Comparison of ENCODE assay signal across 8 mouse cellular contexts in the genomic region with DNA sequence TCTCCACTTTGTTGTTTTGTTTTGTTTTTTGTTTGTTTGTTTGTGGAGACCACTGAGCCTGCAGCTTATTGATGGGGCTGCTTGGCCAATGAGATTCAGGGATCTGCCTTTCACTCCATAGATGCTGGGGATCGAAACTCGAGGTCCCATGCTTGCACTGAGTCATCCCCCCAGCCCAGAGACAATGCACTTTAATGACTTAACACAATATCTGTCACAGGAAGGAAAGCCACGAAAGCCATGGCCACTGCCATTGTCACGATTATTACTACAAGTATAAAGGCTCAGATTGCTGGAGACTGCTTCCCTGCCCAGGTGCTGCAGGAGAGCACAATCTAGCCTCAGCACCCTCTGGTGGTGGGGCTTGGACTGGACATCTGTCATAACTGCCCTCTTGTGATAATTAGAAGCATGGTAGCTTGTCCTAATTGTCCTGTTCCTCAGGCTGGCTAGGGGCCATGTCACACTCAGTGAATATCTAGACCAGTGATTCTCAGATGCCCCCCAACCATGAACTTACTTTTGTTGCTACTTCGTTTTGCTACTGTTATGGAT. TPM values are rescaled to one million over a fixed set of nuclear protein-coding genes. Genes with fewer than 3 reads are reported as not detected.
A peak's percentile ranks its signal among the peaks of the same experiment; 100 is the strongest.
DNase-seq lines count a peak whose midpoint lies in the region; ATAC-seq and TF ChIP-seq lines count a peak whose summit lies in the region.

No protein-coding gene starts in this region.

- no peak for ATAC-seq in intestine, postnatal 0 days
- no peak for ATAC-seq in intestine, embryonic 15.5 days
- no peak for ATAC-seq in midbrain, embryonic 14.5 days (ENCODE audit: low FRiP score, low TSS enrichment)

- no peak overlapping the region for H3K4me3 ChIP-seq in cerebellum, adult 2 months (replicated peaks; ENCODE audit: insufficient read depth, low read depth, low read length)
- no peak overlapping the region for H3K4me3 ChIP-seq in intestine, postnatal 0 days (ENCODE audit: low read depth, low read length)
- H3K4me3 ChIP-seq in intestine, embryonic 15.5 days (replicated peaks): no peak overlapping the region
- H3K4me3 ChIP-seq in midbrain, embryonic 14.5 days (replicated peaks; ENCODE audit: low read depth, low read length): no peak overlapping the region
- H3K4me3 ChIP-seq in midbrain, embryonic 10.5 days: no peak overlapping the region
- H3K4me3 ChIP-seq in small intestine, adult 2 months (ENCODE audit: low read depth, low read length): no peak overlapping the region

- TF ChIP-seq CTCF in cerebellum, adult 2 months (IDR thresholded peaks at IDR 0.05; ENCODE audit: borderline replicate concordance, insufficient read depth, low read depth, low read length): peak; percentile 44; the same call in 1 of the 2 replicates
- peak; percentile 64 for TF ChIP-seq CTCF in intestine, postnatal 0 days (IDR thresholded peaks at IDR 0.05; ENCODE audit: low read depth)
- TF ChIP-seq CTCF in small intestine, adult 2 months (IDR thresholded peaks at IDR 0.05; ENCODE audit: extremely low read depth, insufficient read length, insufficient replicate concordance, low read depth, low read length): peak; percentile 28; the same call in 1 of the 2 replicates

- no peak overlapping the region for H3K4me2 ChIP-seq in intestine, postnatal 0 days (replicated peaks; ENCODE audit: low read depth)
- H3K4me2 ChIP-seq in intestine, embryonic 15.5 days (replicated peaks): no peak overlapping the region
- no peak overlapping the region for H3K4me2 ChIP-seq in midbrain, embryonic 14.5 days (ENCODE audit: low read length)

- peaks cover 4% of the 10 kb centered on the region for H3K4me1 ChIP-seq in cerebellum, adult 2 months (ENCODE audit: control insufficient read depth, insufficient read depth, low read length)
- H3K4me1 ChIP-seq in intestine, postnatal 0 days (replicated peaks; ENCODE audit: control insufficient read depth, insufficient read depth, low read length): no peaks in the 10 kb centered on the region
- H3K4me1 ChIP-seq in intestine, embryonic 15.5 days (replicated peaks): no peaks in the 10 kb centered on the region
- H3K4me1 ChIP-seq in midbrain, embryonic 14.5 days (ENCODE audit: control insufficient read depth, insufficient read depth, low read length): peaks cover 10% of the 10 kb centered on the region; the same call in 1 of the 2 replicates
- H3K4me1 ChIP-seq in midbrain, embryonic 10.5 days: peaks cover 16% of the 10 kb centered on the region
- no peaks in the 10 kb centered on the region for H3K4me1 ChIP-seq in small intestine, adult 2 months (ENCODE audit: control insufficient read depth, insufficient read depth, insufficient read length, low read length)

- peak in 1 of 2 experiments; percentile 42 for DNase-seq in cerebellum, adult 2 months
- DNase-seq in cerebellum, adult 9-10 months: no peak
- DNase-seq in midbrain, embryonic 14.5 days: no peak
- no peak for DNase-seq in midbrain, embryonic 10.5 days (ENCODE audit: low spot score)
- DNase-seq in left cerebral cortex, adult 9 months (ENCODE audit: low spot score in 2 of 2): no peak

- TF ChIP-seq POLR2A in cerebellum, adult 2 months (IDR thresholded peaks at IDR 0.05; ENCODE audit: borderline replicate concordance, insufficient read depth, low read length): no peak
- no peak for TF ChIP-seq POLR2A in small intestine, adult 2 months (IDR thresholded peaks at IDR 0.05; ENCODE audit: low read depth, low read length)

- H3K36me3 ChIP-seq in intestine, postnatal 0 days (ENCODE audit: control insufficient read depth, insufficient read depth): no peaks in the 10 kb centered on the region
- H3K36me3 ChIP-seq in intestine, embryonic 15.5 days: no peaks in the 10 kb centered on the region
- H3K36me3 ChIP-seq in midbrain, embryonic 14.5 days (ENCODE audit: control insufficient read depth, insufficient read depth, low read length): peaks cover under 1% of the 10 kb centered on the region; the same call in 1 of the 2 replicates
- no peaks in the 10 kb centered on the region for H3K36me3 ChIP-seq in midbrain, embryonic 10.5 days
- H3K36me3 ChIP-seq in small intestine, adult 2 months (ENCODE audit: control insufficient read depth, insufficient read depth, low read length): no peaks in the 10 kb centered on the region

- no peaks in the 10 kb centered on the region for H3K27me3 ChIP-seq in cerebellum, adult 2 months (ENCODE audit: control insufficient read depth, insufficient read depth, low read length)
- no peaks in the 10 kb centered on the region for H3K27me3 ChIP-seq in intestine, postnatal 0 days (replicated peaks; ENCODE audit: control insufficient read depth, insufficient read depth, low read length)
- no peaks in the 10 kb centered on the region for H3K27me3 ChIP-seq in intestine, embryonic 15.5 days (replicated peaks)
- no peaks in the 10 kb centered on the region for H3K27me3 ChIP-seq in midbrain, embryonic 14.5 days (ENCODE audit: control insufficient read depth, insufficient read depth, low read length)
- H3K27me3 ChIP-seq in midbrain, embryonic 10.5 days (ENCODE audit: low read depth, poor library complexity, severe bottlenecking): no peaks in the 10 kb centered on the region
- no peaks in the 10 kb centered on the region for H3K27me3 ChIP-seq in small intestine, adult 2 months (ENCODE audit: control insufficient read depth, insufficient read depth, low read length)

- H3K27ac ChIP-seq in cerebellum, adult 2 months (ENCODE audit: insufficient read depth, low read length): no peak overlapping the region; the same call in 1 of the 2 replicates
- H3K27ac ChIP-seq in intestine, postnatal 0 days (ENCODE audit: low read depth, low read length): no peak overlapping the region
- H3K27ac ChIP-seq in intestine, embryonic 15.5 days: no peak overlapping the region
- H3K27ac ChIP-seq in midbrain, embryonic 14.5 days (replicated peaks; ENCODE audit: low read depth, low read length): 0 out of 2 replicates have a peak overlapping the region, but pooled peaks have one; percentile 26
- H3K27ac ChIP-seq in midbrain, embryonic 10.5 days (replicated peaks): no peak overlapping the region
- H3K27ac ChIP-seq in small intestine, adult 2 months (ENCODE audit: insufficient read depth, low read depth, low read length): no peak overlapping the region

- WGBS in cerebellum, adult 2 months: 73% methylated on average over 5 of the region's 5 CpGs
- 56% methylated on average over 5 of the region's 5 CpGs for WGBS in intestine, postnatal 0 days
- WGBS in intestine, embryonic 15.5 days: 62% methylated on average over 5 of the region's 5 CpGs
- 62% methylated on average over 5 of the region's 5 CpGs for WGBS in midbrain, embryonic 14.5 days
- WGBS in midbrain, embryonic 10.5 days: 70% methylated on average over 5 of the region's 5 CpGs
- WGBS in small intestine, adult 2 months: 41% methylated on average over 5 of the region's 5 CpGs

- no peak overlapping the region for H3K9ac ChIP-seq in intestine, postnatal 0 days (ENCODE audit: low read depth, low read length)
- no peak overlapping the region for H3K9ac ChIP-seq in intestine, embryonic 15.5 days
- no peak overlapping the region for H3K9ac ChIP-seq in midbrain, embryonic 14.5 days (replicated peaks; ENCODE audit: low read length)

- H3K9me3 ChIP-seq in intestine, postnatal 0 days (ENCODE audit: control insufficient read depth): no peaks in the 10 kb centered on the region
- H3K9me3 ChIP-seq in intestine, embryonic 15.5 days: no peaks in the 10 kb centered on the region
- H3K9me3 ChIP-seq in midbrain, embryonic 14.5 days (ENCODE audit: control insufficient read depth, low read length): no peaks in the 10 kb centered on the region
- no peaks in the 10 kb centered on the region for H3K9me3 ChIP-seq in midbrain, embryonic 10.5 days (replicated peaks)

RNA-seq across cellular contexts. Expression of a gene that starts 17.2 kb away (rescaled TPM):
- 19.4 and 23.3 TPM in 2 replicates for polyA plus RNA-seq in cerebellum, adult 2 months (2012; rRNA removed)
- polyA plus RNA-seq in intestine, postnatal 0 days (2015; fragmentation: Nextera tagmentation; extraction: Ambion mirVana): 0.23 and 0.29 TPM in 2 replicates
- 0.57 and 0.64 TPM in 2 replicates for polyA plus RNA-seq in intestine, embryonic 15.5 days (2015; fragmentation: Nextera tagmentation; extraction: Ambion mirVana)
- polyA plus RNA-seq in midbrain, embryonic 14.5 days (2014; fragmentation: Nextera tagmentation; extraction: Ambion mirVana): 31.1 and 31.9 TPM in 2 replicates
- 0.46 and 1.4 TPM in 2 replicates for polyA plus RNA-seq in midbrain, embryonic 10.5 days (2016; fragmentation: Nextera tagmentation; extraction: Ambion mirVana)
- polyA plus RNA-seq in small intestine, adult 2 months (2012; rRNA removed): 0.05 and 0.09 TPM in 2 replicates

RNA-seq across cellular contexts. Expression of a gene that starts 52.7 kb away (rescaled TPM):
- 98.3 and 100 TPM in 2 replicates for polyA plus RNA-seq in cerebellum, adult 2 months (2012; rRNA removed)
- 31.0 and 31.9 TPM in 2 replicates for polyA plus RNA-seq in intestine, postnatal 0 days (2015; fragmentation: Nextera tagmentation; extraction: Ambion mirVana)
- 82.6 and 83.9 TPM in 2 replicates for polyA plus RNA-seq in intestine, embryonic 15.5 days (2015; fragmentation: Nextera tagmentation; extraction: Ambion mirVana)
- 65.5 and 90.8 TPM in 2 replicates for polyA plus RNA-seq in midbrain, embryonic 14.5 days (2014; fragmentation: Nextera tagmentation; extraction: Ambion mirVana)
- polyA plus RNA-seq in midbrain, embryonic 10.5 days (2016; fragmentation: Nextera tagmentation; extraction: Ambion mirVana): 149 and 156 TPM in 2 replicates
- 12.1 and 17.6 TPM in 2 replicates for polyA plus RNA-seq in small intestine, adult 2 months (2012; rRNA removed)

RNA-seq across cellular contexts. Expression of a gene that starts 52.8 kb away (rescaled TPM):
- 15.0 and 15.7 TPM in 2 replicates for polyA plus RNA-seq in cerebellum, adult 2 months (2012; rRNA removed)
- 17.7 and 20.6 TPM in 2 replicates for polyA plus RNA-seq in intestine, postnatal 0 days (2015; fragmentation: Nextera tagmentation; extraction: Ambion mirVana)
- polyA plus RNA-seq in intestine, embryonic 15.5 days (2015; fragmentation: Nextera tagmentation; extraction: Ambion mirVana): 44.8 and 48.6 TPM in 2 replicates
- 21.4 and 24.2 TPM in 2 replicates for polyA plus RNA-seq in midbrain, embryonic 14.5 days (2014; fragmentation: Nextera tagmentation; extraction: Ambion mirVana)
- 61.7 and 72.1 TPM in 2 replicates for polyA plus RNA-seq in midbrain, embryonic 10.5 days (2016; fragmentation: Nextera tagmentation; extraction: Ambion mirVana)
- 3.3 and 5.4 TPM in 2 replicates for polyA plus RNA-seq in small intestine, adult 2 months (2012; rRNA removed)

RNA-seq across cellular contexts. Expression of a gene that starts 58.5 kb away (rescaled TPM):
- 1.2 and 1.3 TPM in 2 replicates for polyA plus RNA-seq in cerebellum, adult 2 months (2012; rRNA removed)
- polyA plus RNA-seq in intestine, postnatal 0 days (2015; fragmentation: Nextera tagmentation; extraction: Ambion mirVana): 1.9 and 2.3 TPM in 2 replicates
- polyA plus RNA-seq in intestine, embryonic 15.5 days (2015; fragmentation: Nextera tagmentation; extraction: Ambion mirVana): 3.9 and 4.3 TPM in 2 replicates
- polyA plus RNA-seq in midbrain, embryonic 14.5 days (2014; fragmentation: Nextera tagmentation; extraction: Ambion mirVana): 0.21 and 0.32 TPM in 2 replicates
- polyA plus RNA-seq in midbrain, embryonic 10.5 days (2016; fragmentation: Nextera tagmentation; extraction: Ambion mirVana): 1.7 and 2.0 TPM in 2 replicates
- 1.4 and 1.7 TPM in 2 replicates for polyA plus RNA-seq in small intestine, adult 2 months (2012; rRNA removed)
